Mouse (Mus musculus): Measurements from ENCODE around the gene Mcam. TPM values are rescaled to one million over a fixed set of nuclear protein-coding genes. Genes with fewer than 3 reads are reported as not detected.

Mcam gene
- total RNA-seq (2021) = 100 to 1,000 TPM; 107 to 115 TPM
- long read RNA-seq, experiment 1, transcript Mcam-201 (16 exons, 2,989 nt) = major isoform, 36 of 74 reads
- long read RNA-seq, experiment 1, transcript Mcam-202 (15 exons, 2,772 nt) = minor isoform, 15 of 74 reads
- long read RNA-seq, experiment 1, partial matches to known transcripts = 18 of 74 reads
- long read RNA-seq, experiment 1, other reads (novel, unspliced or antisense) = 5 of 74 reads
- long read RNA-seq, experiment 2, transcript Mcam-202 (15 exons, 2,772 nt) = minor isoform, 7 of 48 reads
- long read RNA-seq, experiment 2, transcript Mcam-201 (16 exons, 2,989 nt) = major isoform, 19 of 48 reads
- long read RNA-seq, experiment 2, partial matches to known transcripts = 20 of 48 reads
- long read RNA-seq, experiment 2, other reads (novel, unspliced or antisense) = 2 of 48 reads

DNA sequence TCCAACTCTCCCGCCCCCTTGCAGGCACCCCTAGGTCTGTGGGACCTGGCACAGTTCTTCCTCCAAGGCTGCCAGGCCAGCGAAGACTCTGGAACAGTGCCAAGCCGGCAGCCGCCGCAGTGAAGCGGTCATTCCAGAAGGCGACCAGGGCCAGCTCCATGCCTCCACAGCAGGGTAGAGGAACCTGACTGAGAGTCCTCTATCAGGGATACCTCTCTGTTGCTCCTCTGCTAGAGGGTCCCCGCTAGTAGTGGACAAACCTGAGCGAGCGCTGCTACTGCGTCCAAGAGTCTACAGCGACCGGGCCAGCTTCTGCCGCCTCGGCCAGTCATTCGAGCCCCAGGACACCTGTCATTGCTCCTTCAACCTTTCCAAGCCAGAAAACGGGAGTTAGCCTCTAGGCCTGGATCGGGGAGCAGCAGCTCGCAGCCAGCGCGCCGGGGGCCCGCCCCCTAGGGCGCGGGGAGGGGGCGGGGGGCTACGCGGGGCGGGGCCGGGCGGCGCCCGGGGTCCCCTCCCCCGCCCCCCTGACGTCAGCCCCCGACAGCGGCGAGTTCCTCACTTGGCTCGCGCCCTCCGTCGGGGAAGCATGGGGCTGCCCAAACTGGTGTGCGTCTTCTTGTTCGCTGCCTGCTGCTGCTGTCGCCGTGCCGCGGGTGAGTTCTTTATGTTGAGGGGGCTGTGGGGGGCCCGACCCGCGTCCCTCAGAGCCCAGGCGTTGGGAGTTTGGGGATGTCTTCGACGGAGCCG, at the start of gene Mcam:
TSS of gene Mcam (plus strand) at position 369 of the 750 bp plus-strand sequence.
- DNase-seq = peak; percentile 80

- peak; percentile 98 for DNase-seq
These were observed 49.5 kb upstream of the Mcam start for GRCm38 (mm10) chr9:44084659-44085229.

DNA sequence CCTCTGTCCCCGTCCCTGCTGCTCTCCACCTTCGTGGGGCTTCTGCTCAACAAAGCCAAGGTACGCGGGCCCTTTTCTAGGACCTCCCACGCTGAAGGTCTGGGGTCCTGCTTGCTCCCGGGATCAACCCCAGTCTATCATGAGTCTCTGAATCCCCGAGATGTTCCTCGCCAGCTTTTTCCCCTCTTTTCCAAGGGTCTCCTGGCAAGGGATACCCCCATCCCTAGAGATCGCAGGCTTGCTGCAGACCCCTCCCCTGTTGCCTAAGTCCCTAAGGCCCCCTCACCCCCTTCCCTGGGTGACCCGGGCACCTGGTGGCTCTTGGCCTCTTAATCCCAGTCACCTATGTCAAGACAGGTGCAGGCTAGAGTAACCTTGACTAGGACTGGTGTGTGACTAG, 49.0 kb upstream of the Mcam start:
- DNase-seq = no peak

DNA sequence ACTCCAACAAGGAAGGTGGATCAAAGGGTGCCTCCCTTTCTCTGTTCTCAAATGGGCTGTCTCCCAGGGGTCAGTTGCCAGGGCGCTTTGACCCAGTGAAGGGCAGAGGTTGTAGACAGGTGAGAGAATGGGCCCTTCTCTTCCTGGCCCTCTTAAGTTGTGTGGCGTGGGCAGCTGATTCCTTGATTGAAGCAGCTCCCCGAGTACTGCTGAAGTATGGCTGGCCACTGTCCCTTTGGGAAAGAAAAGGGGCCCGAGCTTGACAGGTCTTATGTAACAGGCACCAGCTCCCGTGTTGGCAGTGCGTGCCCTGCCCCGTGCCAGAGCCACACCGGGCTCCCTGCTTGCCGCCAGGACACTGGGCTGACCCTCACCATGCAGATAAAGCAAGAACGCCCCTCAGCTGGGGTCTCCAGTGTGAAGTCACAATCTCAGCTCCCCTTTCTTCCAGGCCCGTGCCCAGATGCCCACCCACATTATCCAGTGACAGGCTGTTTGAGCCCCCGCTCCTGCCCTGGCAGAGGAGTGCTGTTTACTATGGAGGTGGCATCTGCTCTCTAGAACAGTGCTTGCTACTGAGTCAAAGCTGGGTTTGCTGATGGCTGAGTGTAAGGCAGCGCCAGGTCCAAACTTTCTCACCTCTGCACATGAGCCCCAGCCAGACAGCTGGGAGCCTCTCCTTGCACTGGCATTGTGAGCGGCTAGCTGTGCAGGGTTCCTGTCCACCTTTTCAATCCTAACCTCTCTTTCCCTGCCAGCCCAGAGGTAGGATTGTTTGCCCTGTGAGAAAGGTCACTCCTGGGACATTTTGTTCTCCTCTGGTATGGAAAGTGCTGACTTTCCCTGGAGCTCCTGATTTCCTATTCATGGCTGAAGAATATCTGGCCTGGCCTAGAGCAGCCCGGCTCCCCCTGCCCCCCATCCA, 48.3 kb upstream of the Mcam start:
- peak; percentile 59 for DNase-seq

DNA sequence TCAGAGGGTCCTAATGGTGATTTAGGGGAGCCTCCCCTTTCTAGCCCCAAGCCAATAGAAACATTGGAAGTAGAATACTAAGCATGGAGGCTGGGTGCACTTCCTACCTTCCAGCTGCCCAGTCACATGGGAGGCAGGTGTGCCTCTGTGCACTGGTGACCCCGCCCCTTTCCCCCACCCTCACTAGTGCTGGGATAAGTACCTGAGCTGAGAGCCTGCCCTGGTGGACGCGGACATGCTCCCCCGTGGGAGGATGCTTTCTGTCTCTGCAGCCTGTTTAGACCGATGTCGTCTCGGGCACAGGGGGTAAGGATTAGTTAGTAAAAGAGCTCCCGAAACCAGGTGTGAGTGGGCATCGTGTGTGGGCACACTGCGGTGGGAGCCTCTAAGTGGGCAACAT, 47.3 kb upstream of the Mcam start:
- DNase-seq = no peak

- peak; percentile 38 for DNase-seq
These were observed 46.4 kb upstream of the Mcam start for GRCm38 (mm10) chr9:44087761-44088455.

DNA sequence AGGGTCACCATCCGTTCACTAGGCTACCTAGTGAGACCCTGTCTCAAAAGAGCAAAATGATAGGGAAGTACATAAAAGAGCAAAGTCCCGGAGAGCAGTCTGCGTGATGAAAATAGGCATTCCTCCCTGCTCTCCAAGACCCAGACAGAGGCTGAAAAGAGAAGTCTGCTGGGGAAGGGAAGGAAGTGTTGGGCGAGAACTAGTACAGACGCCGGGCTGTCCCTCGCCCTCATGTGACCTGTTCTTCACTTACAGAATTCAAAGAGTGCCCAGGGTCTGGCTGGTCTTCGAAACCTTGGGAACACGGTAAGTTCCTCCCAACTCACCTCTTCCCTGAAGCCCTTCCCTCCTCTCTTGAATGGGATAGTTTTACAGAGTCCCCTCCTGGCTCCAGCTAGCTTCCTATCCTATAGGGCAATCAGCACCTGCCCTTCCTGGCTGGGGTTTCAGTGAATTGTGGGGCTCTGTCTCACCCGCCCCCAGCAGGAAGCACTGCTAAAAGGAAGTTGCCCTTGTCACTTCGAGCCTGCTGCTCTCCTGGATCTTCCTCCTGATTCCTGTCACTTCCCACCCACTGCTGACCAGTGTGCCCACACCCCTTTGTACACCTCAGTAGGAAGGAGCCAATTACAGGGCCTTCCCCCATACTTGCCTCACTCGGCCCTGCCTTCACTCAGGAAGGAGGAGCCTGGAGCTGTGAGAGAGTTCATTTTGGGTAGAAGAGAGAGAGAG, 45.2 kb upstream of the Mcam start:
- no peak for DNase-seq

DNA sequence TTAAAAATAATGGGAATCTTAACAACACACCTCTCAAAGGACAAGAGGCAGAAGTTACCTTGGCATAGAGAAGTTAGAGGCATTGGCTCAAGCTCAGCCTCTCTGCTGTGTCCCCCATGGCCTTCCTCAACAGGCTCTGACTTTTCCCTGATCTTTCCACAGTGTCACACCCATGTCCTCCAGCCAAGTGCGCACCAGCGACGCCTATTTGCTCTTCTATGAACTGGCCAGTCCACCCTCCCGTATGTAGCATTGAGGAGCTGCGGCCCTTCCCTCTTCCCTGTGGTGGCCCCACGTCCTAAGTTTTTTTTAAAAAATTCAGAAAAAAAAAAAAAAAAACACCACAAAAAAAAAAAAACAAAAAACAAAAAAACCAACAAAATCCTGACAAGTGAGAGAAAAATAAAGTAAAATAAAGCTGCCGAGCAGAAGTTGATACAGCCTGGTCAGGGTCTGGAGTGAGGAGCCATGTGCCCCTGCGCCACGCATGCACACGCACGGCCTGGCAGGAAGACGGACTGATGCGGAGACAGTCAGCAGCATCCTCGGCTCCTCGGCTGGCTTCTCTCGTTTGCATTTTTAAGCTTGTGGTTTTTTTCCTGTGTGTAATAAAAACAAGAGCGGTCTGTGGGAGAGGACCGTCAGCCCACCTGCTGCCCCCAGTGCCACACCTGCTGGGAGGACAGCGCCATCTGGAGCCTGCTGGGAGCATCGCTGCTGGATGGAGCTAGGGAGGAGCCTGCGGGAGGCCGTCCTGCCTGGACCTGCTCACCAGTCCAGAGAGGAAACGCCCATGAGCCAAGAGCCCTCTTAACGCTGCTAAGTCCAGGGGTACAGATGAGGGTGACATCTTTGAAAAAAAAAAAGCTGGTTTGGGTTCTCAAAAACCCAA, 40.4 kb upstream of the Mcam start:
- peak; percentile 82 for DNase-seq

GRCm38 (mm10) chr9:44094737-44095136, 39.5 kb upstream of the Mcam start:
- no peak for DNase-seq

GRCm38 (mm10) chr9:44095781-44096180, 38.5 kb upstream of the Mcam start:
- DNase-seq = no peak

- DNase-seq = no peak
These were observed 37.7 kb upstream of the Mcam start for GRCm38 (mm10) chr9:44096536-44096935.

DNA sequence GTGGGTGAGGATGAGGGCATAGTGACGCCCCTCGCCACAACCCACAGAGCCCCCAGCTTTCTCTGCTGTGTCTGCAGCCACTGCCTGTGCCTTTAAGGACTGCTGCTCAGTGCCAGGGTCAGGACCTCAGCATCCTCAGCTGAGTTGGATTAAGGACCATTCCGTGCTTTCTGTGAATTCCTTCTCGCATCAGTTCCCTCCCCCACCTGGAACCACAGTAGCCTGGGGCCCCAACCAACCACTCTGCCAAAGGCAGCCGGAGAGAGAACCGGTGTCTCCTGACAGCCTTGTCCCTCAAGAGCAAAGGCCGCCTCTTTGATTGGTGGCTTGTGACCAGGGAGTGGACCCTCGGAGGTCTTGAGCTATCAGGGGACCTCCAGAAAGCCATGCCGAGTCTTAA, 32.8 kb upstream of the Mcam start, which contains the start of gene Mfrp:
TSS of gene Mfrp (plus strand) at position 240 of the 400 bp plus-strand sequence.
- DNase-seq = no peak

GRCm38 (mm10) chr9:44104881-44105280, 29.4 kb upstream of the Mcam start:
- DNase-seq = no peak

GRCm38 (mm10) chr9:44105781-44106180, 28.5 kb upstream of the Mcam start:
- no peak for DNase-seq

- no peak for DNase-seq
These were observed 28.1 kb upstream of the Mcam start for GRCm38 (mm10) chr9:44106182-44106581.

GRCm38 (mm10) chr9:44106596-44106995, 27.7 kb upstream of the Mcam start:
- DNase-seq = no peak

- peak; percentile 92 for DNase-seq
These were observed 27.2 kb upstream of the Mcam start, which contains the start of gene C1qtnf5 for GRCm38 (mm10) chr9:44107110-44107509. Gene C1qtnf5 (plus strand): TSS chr9:44107245.

DNA sequence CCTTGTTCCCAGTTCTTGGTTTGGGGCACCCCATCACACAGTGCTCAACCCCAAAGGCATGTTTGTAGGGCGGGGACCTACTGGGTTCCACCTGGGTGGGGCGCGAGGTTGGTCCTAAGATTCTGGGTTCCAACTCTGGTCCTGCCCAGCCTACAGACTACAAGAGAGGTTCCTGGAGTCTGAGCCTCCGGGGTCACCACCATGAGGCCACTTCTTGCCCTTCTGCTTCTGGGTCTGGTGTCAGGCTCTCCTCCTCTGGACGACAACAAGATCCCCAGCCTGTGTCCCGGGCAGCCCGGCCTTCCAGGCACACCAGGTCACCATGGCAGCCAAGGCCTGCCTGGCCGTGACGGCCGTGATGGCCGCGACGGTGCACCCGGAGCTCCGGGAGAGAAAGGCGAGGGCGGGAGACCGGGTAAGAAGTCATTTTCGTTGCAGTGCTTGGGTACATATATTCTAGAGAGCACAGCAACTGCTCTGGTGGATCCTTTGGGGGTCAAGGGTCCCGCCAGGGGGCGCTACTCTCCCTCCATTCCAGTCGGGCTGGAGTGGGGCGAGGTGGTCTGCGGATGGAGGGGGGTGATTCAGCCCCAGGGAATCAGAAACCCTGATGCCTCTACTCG, 26.6 kb upstream of the Mcam start:
- peak; percentile 78 for DNase-seq
